Comparison of ENCODE assay signal across 9 mouse cellular contexts in genomic region chr2:161470025-161470424, GRCm38 (mm10).
DNase-seq lines count a peak whose midpoint lies in the region; ATAC-seq and TF ChIP-seq lines count a peak whose summit lies in the region.
"Had no signal": no experiment of that assay in that cellular context is flagged by ENCODE, and none has a peak within 500 bp of the region (broad histone marks: within the 10 kb centered on the region; RNA-seq: fewer than 3 reads in every experiment).

No protein-coding gene starts in this region.

- intact Hi-C loops in gastrocnemius, postnatal 14 days (cut with DNase I; ENCODE audit: low total_unique reads), result loop anchor here (10.0 kb wide), 1 partner anchor 1185 kb away; no protein-coding TSS in a partner anchor

- TF ChIP-seq POLR2A in lung, adult 2 months (IDR thresholded peaks at IDR 0.05; ENCODE audit: borderline replicate concordance, extremely low read depth, low read depth, low read length), result no peak

- peak; percentile 84; the same call in 1 of the 2 replicates for ATAC-seq in frontal cortex, adult (ENCODE audit: low TSS enrichment)
- ATAC-seq in lung, embryonic 14.5 days (ENCODE audit: insufficient read depth), result peak; percentile 58; the same call in 1 of the 2 replicates
- ATAC-seq in embryonic facial prominence, embryonic 12.5 days (ENCODE audit: insufficient number of reproducible peaks, insufficient read depth, low FRiP score, low TSS enrichment), result 0 out of 2 replicates have a peak, but pooled peaks have one; percentile 41
- ATAC-seq in midbrain, embryonic 14.5 days (ENCODE audit: low FRiP score, low TSS enrichment), result no peak
- no peak for ATAC-seq in erythroid progenitor cell, adult 5-6 weeks (replicated peaks; ENCODE audit: low FRiP score, poor library complexity, severe bottlenecking)

- no peaks in the 10 kb centered on the region for H3K36me3 ChIP-seq in lung, embryonic 14.5 days (ENCODE audit: insufficient read depth)
- no peaks in the 10 kb centered on the region for H3K36me3 ChIP-seq in embryonic facial prominence, embryonic 12.5 days
- no peaks in the 10 kb centered on the region for H3K36me3 ChIP-seq in midbrain, embryonic 14.5 days (ENCODE audit: control insufficient read depth, insufficient read depth, low read length)
- H3K36me3 ChIP-seq: liver, embryonic 15.5 days had no signal

- no peak overlapping the region for H3K4me3 ChIP-seq in lung, embryonic 14.5 days (ENCODE audit: low read depth, low read length)
- no peak overlapping the region for H3K4me3 ChIP-seq in lung, adult 2 months (replicated peaks; ENCODE audit: extremely low read depth, low read depth, low read length)
- no peak overlapping the region for H3K4me3 ChIP-seq in embryonic facial prominence, embryonic 12.5 days
- H3K4me3 ChIP-seq in midbrain, embryonic 14.5 days (replicated peaks; ENCODE audit: low read depth, low read length), result no peak overlapping the region
- H3K4me3 ChIP-seq: liver, embryonic 15.5 days had no signal

- no peaks in the 10 kb centered on the region for H3K4me1 ChIP-seq in lung, embryonic 14.5 days (ENCODE audit: insufficient read depth)
- H3K4me1 ChIP-seq in lung, adult 2 months (ENCODE audit: control insufficient read depth, insufficient read depth, low read length), result no peaks in the 10 kb centered on the region
- no peaks in the 10 kb centered on the region for H3K4me1 ChIP-seq in embryonic facial prominence, embryonic 12.5 days
- H3K4me1 ChIP-seq in midbrain, embryonic 14.5 days (ENCODE audit: control insufficient read depth, insufficient read depth, low read length), result no peaks in the 10 kb centered on the region
- H3K4me1 ChIP-seq: liver, embryonic 15.5 days had no signal

- H3K4me2 ChIP-seq in lung, embryonic 14.5 days, result no peak overlapping the region
- H3K4me2 ChIP-seq in embryonic facial prominence, embryonic 12.5 days (replicated peaks), result no peak overlapping the region
- no peak overlapping the region for H3K4me2 ChIP-seq in midbrain, embryonic 14.5 days (ENCODE audit: low read length)
- H3K4me2 ChIP-seq: liver, embryonic 15.5 days had no signal

- WGBS in lung, embryonic 14.5 days, result 17% methylated on average over 2 of the region's 2 CpGs
- 29% methylated on average over 2 of the region's 2 CpGs for WGBS in lung, adult 2 months
- 28% methylated on average over 2 of the region's 2 CpGs for WGBS in embryonic facial prominence, embryonic 12.5 days
- 25% methylated on average over 2 of the region's 2 CpGs for WGBS in midbrain, embryonic 14.5 days

- no peak overlapping the region for H3K9ac ChIP-seq in lung, embryonic 14.5 days
- no peak overlapping the region for H3K9ac ChIP-seq in embryonic facial prominence, embryonic 12.5 days
- no peak overlapping the region for H3K9ac ChIP-seq in midbrain, embryonic 14.5 days (replicated peaks; ENCODE audit: low read length)
- H3K9ac ChIP-seq: liver, embryonic 15.5 days had no signal

- peak; percentile 63 for TF ChIP-seq CTCF in lung, embryonic 14.5 days (IDR thresholded peaks at IDR 0.05; ENCODE audit: low read depth)
- no peak for TF ChIP-seq CTCF in lung, adult 2 months (IDR thresholded peaks at IDR 0.05; ENCODE audit: insufficient read depth, low read length)

- no peaks in the 10 kb centered on the region for H3K9me3 ChIP-seq in lung, embryonic 14.5 days (ENCODE audit: low read depth, low read length)
- H3K9me3 ChIP-seq in embryonic facial prominence, embryonic 12.5 days, result no peaks in the 10 kb centered on the region
- H3K9me3 ChIP-seq in midbrain, embryonic 14.5 days (ENCODE audit: control insufficient read depth, low read length), result no peaks in the 10 kb centered on the region; the same call in 1 of the 2 replicates
- H3K9me3 ChIP-seq: liver, embryonic 15.5 days had no signal

- DNase-seq in frontal cortex, postnatal 25 days (ENCODE audit: low spot score in 2 of 2), result no peak
- peak; percentile 68 for DNase-seq in lung, embryonic 14.5 days
- no peak for DNase-seq in lung, adult 2 months
- peak; percentile 81 for DNase-seq in midbrain, embryonic 14.5 days
- no peak for DNase-seq in gastrocnemius, postnatal 14 days

- no peaks in the 10 kb centered on the region for H3K27me3 ChIP-seq in lung, embryonic 14.5 days (ENCODE audit: insufficient read depth, low read length)
- peaks cover 9% of the 10 kb centered on the region for H3K27me3 ChIP-seq in embryonic facial prominence, embryonic 12.5 days
- no peaks in the 10 kb centered on the region for H3K27me3 ChIP-seq in midbrain, embryonic 14.5 days (ENCODE audit: control insufficient read depth, insufficient read depth, low read length)
- H3K27me3 ChIP-seq: liver, embryonic 15.5 days had no signal

- no peak overlapping the region for H3K27ac ChIP-seq in lung, embryonic 14.5 days (ENCODE audit: low read depth)
- H3K27ac ChIP-seq in embryonic facial prominence, embryonic 12.5 days, result no peak overlapping the region
- no peak overlapping the region for H3K27ac ChIP-seq in midbrain, embryonic 14.5 days (replicated peaks; ENCODE audit: low read depth, low read length)
- H3K27ac ChIP-seq: liver, embryonic 15.5 days had no signal

Comparison
In these comparisons a context has a peak if more than half of its experiments do, and no peak if none do; other contexts are left out.
1. DNase-seq: peak in lung, embryonic 14.5 days (single experiment) and midbrain, embryonic 14.5 days (single experiment); none in frontal cortex, postnatal 25 days (0 of 2), lung, adult 2 months (single experiment) and gastrocnemius, postnatal 14 days (single experiment).
2. ATAC-seq: peak in frontal cortex, adult (single experiment), lung, embryonic 14.5 days (single experiment) and embryonic facial prominence, embryonic 12.5 days (single experiment); none in midbrain, embryonic 14.5 days (single experiment) and erythroid progenitor cell, adult 5-6 weeks (single experiment).